Mouse (Mus musculus) MEL (cell line): ENCODE results near the gene Fam193b. TPM values are rescaled to one million over a fixed set of nuclear protein-coding genes. Genes with fewer than 3 reads are reported as not detected.

Experiments
- DNase-seq: peaks from one replicate; pipeline ENCODE4 v3.0.0; 2011; ENCODE audit warnings: low read depth, low spot score
- H3K27ac ChIP-seq: 2 replicates; pipeline ENCODE4 v1.5.1; 2012; ENCODE audit warnings: low read depth, mild to moderate bottlenecking, control low read depth, low read length, moderate library complexity; ENCODE audit not compliant: control insufficient read depth
- H3K27me3 ChIP-seq, 2 experiments: fragments of 150-350 bp in 1 of 2; sonication (generic) in 1 of 2; 2 replicates each; pipeline ENCODE4 v1.6.1; 2012; ENCODE audit warnings: low read length in 2 of 2, mild to moderate bottlenecking in 2 of 2, improper control_type of control experiment in 1 of 2, moderate library complexity in 1 of 2; ENCODE audit not compliant: insufficient read depth in 2 of 2, control insufficient read depth in 1 of 2
- H3K36me3 ChIP-seq, 2 experiments: 2 replicates each; pipeline ENCODE4 v1.6.1; 2012 to 2014; ENCODE audit warnings: low read length in 2 of 2, improper control_type of control experiment in 1 of 2, inconsistent platforms in 1 of 2, mild to moderate bottlenecking in 1 of 2; ENCODE audit not compliant: insufficient read depth in 2 of 2, control insufficient read depth in 1 of 2
- H3K4me1 ChIP-seq, 2 experiments: fragments of 150-350 bp in 1 of 2; sonication (generic) in 1 of 2; 2 replicates each; pipeline ENCODE4 v1.6.1; 2012; ENCODE audit warnings: low read length in 2 of 2, improper control_type of control experiment in 1 of 2, mild to moderate bottlenecking in 1 of 2; ENCODE audit not compliant: insufficient read depth in 2 of 2, control insufficient read depth in 1 of 2
- H3K4me3 ChIP-seq, 2 experiments: fragments of 150-350 bp in 1 of 2; sonication (generic) in 1 of 2; 2 replicates each; pipeline ENCODE4 v1.5.1; 2012; ENCODE audit warnings: low read depth in 2 of 2, low read length in 2 of 2, mild to moderate bottlenecking in 2 of 2, moderate library complexity in 2 of 2, control low read depth in 1 of 2, improper control_type of control experiment in 1 of 2; ENCODE audit not compliant: control insufficient read depth in 1 of 2, insufficient read depth in 1 of 2
- H3K79me2 ChIP-seq: 2 replicates; pipeline ENCODE4 v1.6.1; 2012; ENCODE audit warnings: mild to moderate bottlenecking, low read length, moderate library complexity; ENCODE audit not compliant: control insufficient read depth, poor library complexity, insufficient read depth
- H3K9ac ChIP-seq: 2 replicates; pipeline ENCODE4 v1.6.1; 2012; ENCODE audit warnings: low read depth, mild to moderate bottlenecking, control low read depth, low read length, moderate library complexity; ENCODE audit not compliant: control insufficient read depth, poor library complexity, severe bottlenecking
- H3K9me3 ChIP-seq: fragments of 150-350 bp; sonication (generic); replicated peaks from 2 replicates; pipeline ENCODE4 v1.6.1; 2012; ENCODE audit warnings: mild to moderate bottlenecking, low read length, improper control_type of control experiment, moderate library complexity; ENCODE audit not compliant: insufficient read depth
- BHLHE40 ChIP-seq: IDR thresholded peaks from 2 replicates; pipeline ENCODE4 v1.6.1; 2012; ENCODE audit warnings: low read depth, mild to moderate bottlenecking, inconsistent platforms, low read length, improper control_type of control experiment, borderline replicate concordance
- CHD1 ChIP-seq: IDR thresholded peaks from 2 replicates; pipeline ENCODE4 v1.6.1; 2012; ENCODE audit warnings: low read depth, mild to moderate bottlenecking, inconsistent platforms, low read length, improper control_type of control experiment
- CHD2 ChIP-seq: IDR thresholded peaks from 2 replicates; pipeline ENCODE4 v1.6.1; 2011; ENCODE audit warnings: low read length, improper control_type of control experiment
- CTCF ChIP-seq, 3 experiments: IDR thresholded peaks in 2 of 3; conservative IDR thresholded peaks in 1 of 3; 2 replicates each; pipeline ENCODE4 v1.5.1; 2011 to 2012; ENCODE audit warnings: low read length in 3 of 3, low read depth in 2 of 3, mild to moderate bottlenecking in 2 of 3, improper control_type of control experiment in 1 of 3, inconsistent platforms in 1 of 3, mixed read lengths in 1 of 3, moderate library complexity in 1 of 3; ENCODE audit not compliant: control insufficient read depth in 1 of 3, insufficient read depth in 1 of 3, poor library complexity in 1 of 3, severe bottlenecking in 1 of 3
- E2F4 ChIP-seq: IDR thresholded peaks from 2 replicates; pipeline ENCODE4 v1.6.1; 2011; ENCODE audit warnings: low read depth, low read length, improper control_type of control experiment, borderline replicate concordance
- ELF1 ChIP-seq: IDR thresholded peaks from 2 replicates; pipeline ENCODE4 v1.6.1; 2014; ENCODE audit warnings: low read depth, mild to moderate bottlenecking, inconsistent platforms, low read length, improper control_type of control experiment, moderate library complexity
- EP300 ChIP-seq, 2 experiments: IDR thresholded peaks; 2 replicates each; pipeline ENCODE4 v1.6.1; 2011; ENCODE audit warnings: improper control_type of control experiment in 2 of 2, low read length in 2 of 2, low read depth in 1 of 2, mild to moderate bottlenecking in 1 of 2
- ETS1 ChIP-seq: IDR thresholded peaks from 2 replicates; pipeline ENCODE4 v1.6.1; 2012; ENCODE audit warnings: low read depth, mild to moderate bottlenecking, inconsistent platforms, low read length, improper control_type of control experiment, moderate library complexity
- GATA1 ChIP-seq: IDR thresholded peaks from 2 replicates; pipeline ENCODE4 v1.6.1; 2011; ENCODE audit warnings: low read depth, low read length, improper control_type of control experiment
- HCFC1 ChIP-seq: IDR thresholded peaks from 2 replicates; pipeline ENCODE4 v1.6.1; 2012; ENCODE audit warnings: low read depth, mild to moderate bottlenecking, inconsistent platforms, low read length, improper control_type of control experiment, moderate library complexity
- JUND ChIP-seq: IDR thresholded peaks from 2 replicates; pipeline ENCODE4 v1.6.1; 2011; ENCODE audit warnings: low read depth, mild to moderate bottlenecking, improper control_type of control experiment, low read length
- KAT2A ChIP-seq: conservative IDR thresholded peaks from 2 replicates; pipeline ENCODE4 v1.6.1; 2012; ENCODE audit warnings: low read depth, low read length, improper control_type of control experiment, inconsistent platforms
- MAFK ChIP-seq: IDR thresholded peaks from 2 replicates; pipeline ENCODE4 v1.6.1; 2011; ENCODE audit warnings: low read depth, mild to moderate bottlenecking, low read length, improper control_type of control experiment, borderline replicate concordance
- MAX ChIP-seq: IDR thresholded peaks from 2 replicates; pipeline ENCODE4 v1.6.1; 2011; ENCODE audit warnings: low read length, improper control_type of control experiment
- MAZ ChIP-seq: IDR thresholded peaks from 2 replicates; pipeline ENCODE4 v1.6.1; 2012; ENCODE audit warnings: low read depth, mild to moderate bottlenecking, inconsistent platforms, low read length, improper control_type of control experiment
- MEF2A ChIP-seq: IDR thresholded peaks from 2 replicates; pipeline ENCODE4 v1.6.1; 2014; ENCODE audit warnings: low read depth, mild to moderate bottlenecking, inconsistent platforms, low read length, improper control_type of control experiment; ENCODE audit not compliant: poor library complexity, insufficient replicate concordance, severe bottlenecking; ENCODE audit errors: extremely low read depth
- MXI1 ChIP-seq: IDR thresholded peaks from 2 replicates; pipeline ENCODE4 v1.6.1; 2011; ENCODE audit warnings: mild to moderate bottlenecking, low read depth, low read length, improper control_type of control experiment
- MYB ChIP-seq: IDR thresholded peaks from 2 replicates; pipeline ENCODE4 v1.6.1; 2011; ENCODE audit warnings: mild to moderate bottlenecking, low read depth, low read length, improper control_type of control experiment
- NELFE ChIP-seq: IDR thresholded peaks from 2 replicates; pipeline ENCODE4 v1.6.1; 2011; ENCODE audit warnings: low read depth, low read length, improper control_type of control experiment
- NRF1 ChIP-seq: IDR thresholded peaks from 2 replicates; pipeline ENCODE4 v1.6.1; 2014; ENCODE audit warnings: low read depth, mild to moderate bottlenecking, inconsistent platforms, low read length, improper control_type of control experiment, moderate library complexity; ENCODE audit not compliant: poor library complexity, insufficient read depth, severe bottlenecking
- POLR2A ChIP-seq, 2 experiments: IDR thresholded peaks; 2 replicates each; pipeline ENCODE4 v1.6.1; 2011 to 2012; ENCODE audit warnings: low read length in 2 of 2, mild to moderate bottlenecking in 2 of 2, control low read depth in 1 of 2, improper control_type of control experiment in 1 of 2, low read depth in 1 of 2, moderate library complexity in 1 of 2; ENCODE audit not compliant: control insufficient read depth in 1 of 2, insufficient read depth in 1 of 2, poor library complexity in 1 of 2
- POLR2AphosphoS2 ChIP-seq: IDR thresholded peaks from 2 replicates; pipeline ENCODE4 v1.6.1; 2011; ENCODE audit warnings: low read length, improper control_type of control experiment
- POLR2AphosphoS5 ChIP-seq: IDR thresholded peaks from 2 replicates; pipeline ENCODE4 v1.6.1; 2012; ENCODE audit warnings: low read depth, borderline replicate concordance, mild to moderate bottlenecking, inconsistent platforms, low read length, moderate library complexity, mixed read lengths
- RAD21 ChIP-seq: IDR thresholded peaks from 2 replicates; pipeline ENCODE4 v1.6.1; 2011; ENCODE audit warnings: mild to moderate bottlenecking, low read depth, low read length, improper control_type of control experiment
- RCOR1 ChIP-seq: IDR thresholded peaks from 2 replicates; pipeline ENCODE4 v1.6.1; 2012; ENCODE audit warnings: low read depth, mild to moderate bottlenecking, inconsistent platforms, low read length, improper control_type of control experiment
- SIN3A ChIP-seq: IDR thresholded peaks from 2 replicates; pipeline ENCODE4 v1.6.1; 2012; ENCODE audit warnings: low read length, improper control_type of control experiment, inconsistent platforms
- SMC3 ChIP-seq: IDR thresholded peaks from 2 replicates; pipeline ENCODE4 v1.6.1; 2011; ENCODE audit warnings: low read depth, low read length, improper control_type of control experiment
- TAL1 ChIP-seq: IDR thresholded peaks from 2 replicates; pipeline ENCODE4 v1.6.1; 2012; ENCODE audit warnings: mild to moderate bottlenecking, inconsistent platforms, low read length, moderate library complexity, mixed read lengths
- TBP ChIP-seq: IDR thresholded peaks from 2 replicates; pipeline ENCODE4 v1.8.0; 2011; ENCODE audit warnings: low read depth, low read length, improper control_type of control experiment
- TCF12 ChIP-seq: IDR thresholded peaks from 2 replicates; pipeline ENCODE4 v1.6.1; 2014; ENCODE audit warnings: low read depth, mild to moderate bottlenecking, inconsistent platforms, low read length, improper control_type of control experiment, moderate library complexity
- USF1 ChIP-seq: IDR thresholded peaks from 2 replicates; pipeline ENCODE4 v1.6.1; 2014; ENCODE audit warnings: low read depth, mild to moderate bottlenecking, inconsistent platforms, low read length, improper control_type of control experiment, moderate library complexity
- USF2 ChIP-seq, 2 experiments: IDR thresholded peaks; 2 replicates each; pipeline ENCODE4 v1.6.1; 2011 to 2012; ENCODE audit warnings: improper control_type of control experiment in 2 of 2, low read length in 2 of 2, borderline replicate concordance in 1 of 2, inconsistent platforms in 1 of 2, low read depth in 1 of 2, mild to moderate bottlenecking in 1 of 2; ENCODE audit not compliant: insufficient read depth in 1 of 2
- ZC3H11A ChIP-seq: IDR thresholded peaks from 2 replicates; pipeline ENCODE4 v1.6.1; 2012; ENCODE audit warnings: low read depth, mild to moderate bottlenecking, inconsistent platforms, low read length, improper control_type of control experiment
- ZKSCAN1 ChIP-seq: IDR thresholded peaks from 2 replicates; pipeline ENCODE4 v1.6.1; 2012; ENCODE audit warnings: low read depth, mild to moderate bottlenecking, inconsistent platforms, low read length, improper control_type of control experiment, moderate library complexity
- ZMIZ1 ChIP-seq: IDR thresholded peaks from 2 replicates; pipeline ENCODE4 v1.6.1; 2012; ENCODE audit warnings: low read depth, mild to moderate bottlenecking, inconsistent platforms, low read length, improper control_type of control experiment, moderate library complexity
- ZNF384 ChIP-seq: IDR thresholded peaks from 2 replicates; pipeline ENCODE4 v1.6.1; 2012; ENCODE audit warnings: low read depth, mild to moderate bottlenecking, inconsistent platforms, low read length, improper control_type of control experiment
- polyA plus RNA-seq, 2 experiments: library from polyadenylated mRNA; stranded (reverse) in 1 of 2; unstranded in 1 of 2; fragments of >175 nt in 1 of 2; fragments of >200 nt in 1 of 2; gene quantifications; 2 replicates each; pipeline versions ENCODE4 v1.2.1 to v1.2.4; 2012; ENCODE audit warnings: low replicate concordance in 2 of 2, low read depth in 1 of 2; ENCODE audit not compliant: insufficient read length in 2 of 2, insufficient read depth in 1 of 2, missing spikeins in 1 of 2
- total RNA-seq: library from RNA; depleted of rRNA; stranded (reverse); fragments of 300-350 nt; gene quantifications from 2 replicates; pipeline ENCODE4 v1.2.3, GENCODE M21; 2012

Gene Fam193b
- total and polyA plus RNA-seq, 3 experiments = 11.9 to 38.7 TPM; not detected in 1

DNA sequence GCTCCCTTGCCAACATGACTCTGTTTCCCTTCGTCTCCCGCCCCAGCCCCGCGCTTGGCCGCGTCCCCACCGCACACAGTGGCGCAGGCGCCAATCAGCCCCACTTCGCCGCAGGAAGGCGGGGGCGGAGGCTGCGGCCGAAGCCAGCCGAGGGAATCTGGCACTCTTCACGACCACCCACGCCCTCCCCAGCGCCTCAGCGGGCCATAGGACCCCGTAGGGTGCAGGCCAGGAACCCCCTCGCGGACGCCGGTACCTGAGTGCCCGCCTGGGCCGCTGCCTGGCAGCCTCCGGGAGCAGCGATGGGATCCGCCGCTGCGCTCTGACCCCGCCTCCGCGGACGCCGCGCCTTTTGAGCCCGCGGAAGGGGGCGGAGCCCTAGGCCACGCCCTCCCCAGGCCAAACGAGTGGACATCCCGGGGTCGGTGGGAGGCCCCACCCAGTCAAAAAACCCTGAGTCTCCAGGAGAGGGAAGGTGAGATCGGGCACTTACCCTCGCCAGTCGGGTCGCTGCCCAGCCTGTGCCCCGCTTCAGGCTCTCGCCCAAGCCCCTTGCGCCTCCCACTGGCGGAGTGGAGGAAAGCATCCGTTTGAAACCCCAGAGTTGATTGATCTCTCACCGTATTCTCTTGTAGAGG lies 57.7 kb downstream of the Fam193b start, which contains the start of gene Pdlim7:
Pdlim7 (minus strand) TSS at position 566 of the 638 bp plus-strand sequence.
- H3K79me2 ChIP-seq = peaks cover 6% of the 10 kb centered on the region
- H3K27me3 ChIP-seq = no peaks in the 10 kb centered on the region
- DNase-seq = peak; percentile 80
- H3K36me3 ChIP-seq = peaks cover 0 to 27% of the 10 kb centered on the region in 2 experiments; a peak in 2 of 4 replicates
- H3K27ac ChIP-seq = peak within 1 kb of the TSS; percentile 78
- peak within 1 kb of the TSS; percentile 63 to 81 for H3K4me3 ChIP-seq
- peaks cover 27 to 32% of the 10 kb centered on the region in 2 experiments for H3K4me1 ChIP-seq
- peak within 1 kb of the TSS; percentile 77 for H3K9ac ChIP-seq
- no peaks in the 10 kb centered on the region for H3K9me3 ChIP-seq
- TF ChIP-seq CHD2 = no peak
- peak; percentile 94 for TF ChIP-seq NELFE
- 0 out of 4 replicates have a peak, but pooled peaks of 1 of the 2 experiments have one; percentile 21 for TF ChIP-seq EP300 (IDR thresholded peaks at IDR 0.05; ENCODE audit: low read depth in 1 of 2, low read length in 2 of 2)
- TF ChIP-seq GATA1 = no peak
- no peak for TF ChIP-seq MEF2A
- TF ChIP-seq MAZ = peak; percentile 65; the same call in 1 of the 2 replicates
- no peak for TF ChIP-seq TAL1
- TF ChIP-seq MYB = no peak
- peak; percentile 72; the same call in 1 of the 2 replicates for TF ChIP-seq POLR2AphosphoS2
- peak; percentile 25; the same call in 1 of the 2 replicates for TF ChIP-seq MAX
- 0 out of 2 replicates have a peak, but pooled peaks have one; percentile 16 for TF ChIP-seq MXI1
- peak; percentile 95 for TF ChIP-seq ZMIZ1
- TF ChIP-seq ZNF384 = no peak
- no peak for TF ChIP-seq ZKSCAN1
- no peak for TF ChIP-seq TCF12
- peak; percentile 47; the same call in 1 of the 2 replicates for TF ChIP-seq SIN3A
- TF ChIP-seq ZC3H11A = 0 out of 2 replicates have a peak, but pooled peaks have one; percentile 32
- peak; percentile 60 for TF ChIP-seq NRF1
- peak; percentile 18; the same call in 1 of the 2 replicates for TF ChIP-seq HCFC1
- peak; percentile 59 for TF ChIP-seq RAD21
- TF ChIP-seq BHLHE40 = no peak
- no peak for TF ChIP-seq POLR2AphosphoS5
- no peak for TF ChIP-seq MAFK
- TF ChIP-seq USF2 (IDR thresholded peaks at IDR 0.05; ENCODE audit: borderline replicate concordance in 1 of 2, insufficient read depth in 1 of 2, low read depth in 1 of 2, low read length in 2 of 2) = no peak
- TF ChIP-seq JUND = no peak
- peak; percentile 83 to 85 (median 85) for TF ChIP-seq CTCF (IDR thresholded peaks at IDR 0.05 in 2 of 3, conservative IDR thresholded peaks at IDR 0.05 in 1 of 3; ENCODE audit: control insufficient read depth in 1 of 3, insufficient read depth in 1 of 3, low read depth in 2 of 3, low read length in 3 of 3, poor library complexity in 1 of 3, severe bottlenecking in 1 of 3)
- no peak for TF ChIP-seq CHD1
- no peak for TF ChIP-seq KAT2A
- TF ChIP-seq ETS1 = no peak; the same call in 1 of the 2 replicates
- 0 out of 2 replicates have a peak, but pooled peaks have one; percentile 12 for TF ChIP-seq USF1
- no peak for TF ChIP-seq ELF1
- peak; percentile 77 for TF ChIP-seq SMC3
- TF ChIP-seq TBP = peak; percentile 92
- TF ChIP-seq E2F4 = no peak
- peak; percentile 87 to 95 for TF ChIP-seq POLR2A (IDR thresholded peaks at IDR 0.05; ENCODE audit: control insufficient read depth in 1 of 2, insufficient read depth in 1 of 2, low read depth in 1 of 2, low read length in 2 of 2, poor library complexity in 1 of 2)
- TF ChIP-seq RCOR1 = no peak
